Mouse (Mus musculus) megakaryocyte, embryonic 14.5 days (primary cell): ENCODE measurements at regions not wholly inside any gene's neighbourhood (a gene's known extent, or its start where the extent isn't known, plus 50 kb on each side); places are given as distances from the start of the nearest gene placed in this dataset.

Experiments
- H3K27me3 ChIP-seq: replicated peaks from 2 replicates; pipeline ENCODE3; 2012; ENCODE audit warnings: inconsistent platforms
- H3K36me3 ChIP-seq: replicated peaks from 2 replicates; pipeline ENCODE3; 2012; ENCODE audit warnings: low read length, inconsistent platforms, mixed read lengths
- H3K4me1 ChIP-seq: 2 replicates; pipeline ENCODE4 v1.6.1; 2012; ENCODE audit warnings: inconsistent platforms
- H3K4me3 ChIP-seq: replicated peaks from 2 replicates; pipeline ENCODE3; 2012; ENCODE audit warnings: moderate library complexity, mild to moderate bottlenecking, inconsistent platforms
- H3K9me3 ChIP-seq: 2 replicates; pipeline ENCODE4 v1.6.1; 2012; ENCODE audit warnings: inconsistent platforms
- FLI1 ChIP-seq: IDR thresholded peaks from 2 replicates; pipeline ENCODE4 v1.6.1; 2012; ENCODE audit warnings: low read length, inconsistent platforms, mixed read lengths
- GATA1 ChIP-seq: IDR thresholded peaks from 3 replicates; pipeline ENCODE4 v1.6.1; 2012; ENCODE audit warnings: mixed read lengths, low read length, inconsistent platforms, borderline replicate concordance

GRCm38 (mm10) chr17:85797755-85798154, 109.7 kb upstream of the Six2 start:
- TF ChIP-seq FLI1 (no peak), GATA1 (no peak)
- Histone ChIP-seq H3K27me3 (peaks cover 56% of the 10 kb centered on the region), H3K4me3 (no peak overlapping the region)

DNA sequence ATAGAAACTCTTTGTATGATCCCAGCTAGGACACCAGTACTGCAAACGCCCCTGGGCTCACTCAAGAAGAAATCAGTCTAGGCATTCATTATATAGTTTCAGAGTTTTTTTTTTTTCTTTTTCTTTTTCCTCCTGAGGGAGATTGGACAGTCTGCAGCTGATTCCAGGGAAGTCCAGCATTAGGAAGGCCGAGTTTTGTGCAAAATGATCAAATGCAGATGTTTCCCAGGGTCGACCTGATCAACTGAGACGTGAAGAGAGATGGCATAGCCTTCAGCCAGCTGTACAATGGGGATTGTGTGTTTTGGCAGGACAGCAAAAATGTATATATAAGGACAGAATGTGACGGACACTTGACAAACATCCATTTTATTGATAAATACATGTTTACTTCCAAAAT, 107.7 kb upstream of the Six2 start:
- no peak for TF ChIP-seq FLI1
- TF ChIP-seq GATA1, result no peak
- H3K9me3 ChIP-seq, result no peaks in the 10 kb centered on the region
- no peaks in the 10 kb centered on the region for H3K36me3 ChIP-seq
- no peak overlapping the region for H3K4me3 ChIP-seq
- H3K27me3 ChIP-seq, result peaks cover 44% of the 10 kb centered on the region
- H3K4me1 ChIP-seq, result peaks cover 18% of the 10 kb centered on the region

More at GRCm38 (mm10) chr17:85797755-85798154, 109.7 kb upstream of the Six2 start:
- H3K9me3 ChIP-seq, result no peaks in the 10 kb centered on the region
- H3K36me3 ChIP-seq, result no peaks in the 10 kb centered on the region
- H3K4me1 ChIP-seq, result peaks cover 18% of the 10 kb centered on the region

DNA sequence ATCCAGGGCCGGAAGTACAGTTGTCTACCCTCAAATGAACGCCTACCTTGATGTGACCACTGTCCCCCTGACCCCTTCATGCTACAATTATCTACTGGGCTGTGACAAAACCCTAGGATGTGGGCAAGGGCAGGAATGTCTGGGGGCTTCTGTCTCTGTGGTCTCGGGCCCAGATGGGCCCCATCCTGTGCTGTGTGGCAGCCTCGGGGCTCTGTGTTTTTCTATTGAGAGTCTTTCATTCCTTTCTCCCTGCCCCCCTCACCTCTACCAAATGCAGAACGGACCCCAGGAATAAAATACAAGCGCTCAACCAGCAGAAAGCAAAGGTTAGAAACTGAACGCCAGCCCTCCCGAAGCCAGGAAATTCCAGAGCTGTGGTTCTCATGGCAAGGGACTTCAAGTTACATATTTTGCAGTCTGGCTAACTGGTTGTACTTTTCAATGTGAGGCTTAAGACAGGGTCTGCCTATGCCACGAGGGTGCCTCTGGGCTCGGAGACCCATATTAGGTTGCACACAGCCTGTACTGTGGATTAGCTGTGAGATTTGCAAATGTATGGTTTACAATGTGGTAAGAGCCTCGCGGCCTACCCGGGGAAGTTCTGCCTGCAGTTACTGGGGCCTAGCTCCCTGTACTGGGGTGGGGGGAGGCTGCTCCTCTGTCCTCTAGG, 97.7 kb upstream of the Six2 start:
- TF ChIP-seq FLI1 (no peak), GATA1 (no peak)
- H3K9me3 ChIP-seq, result 0 out of 2 replicates have a peak, but pooled peaks cover 4% of the 10 kb centered on the region

GRCm38 (mm10) chr17:85780477-85780876, 92.4 kb upstream of the Six2 start:
- no peak overlapping the region for H3K4me3 ChIP-seq
- peaks cover 3% of the 10 kb centered on the region for H3K27me3 ChIP-seq
- H3K36me3 ChIP-seq, result no peaks in the 10 kb centered on the region
- TF ChIP-seq GATA1, result no peak
- no peak for TF ChIP-seq FLI1
- H3K4me1 ChIP-seq, result no peaks in the 10 kb centered on the region
- H3K9me3 ChIP-seq, result 0 out of 2 replicates have a peak, but pooled peaks cover 4% of the 10 kb centered on the region

More for the DNA sequence above, 97.7 kb upstream of the Six2 start:
- no peaks in the 10 kb centered on the region for H3K27me3 ChIP-seq
- no peaks in the 10 kb centered on the region for H3K36me3 ChIP-seq
- H3K4me1 ChIP-seq, result no peaks in the 10 kb centered on the region
- no peak overlapping the region for H3K4me3 ChIP-seq

DNA sequence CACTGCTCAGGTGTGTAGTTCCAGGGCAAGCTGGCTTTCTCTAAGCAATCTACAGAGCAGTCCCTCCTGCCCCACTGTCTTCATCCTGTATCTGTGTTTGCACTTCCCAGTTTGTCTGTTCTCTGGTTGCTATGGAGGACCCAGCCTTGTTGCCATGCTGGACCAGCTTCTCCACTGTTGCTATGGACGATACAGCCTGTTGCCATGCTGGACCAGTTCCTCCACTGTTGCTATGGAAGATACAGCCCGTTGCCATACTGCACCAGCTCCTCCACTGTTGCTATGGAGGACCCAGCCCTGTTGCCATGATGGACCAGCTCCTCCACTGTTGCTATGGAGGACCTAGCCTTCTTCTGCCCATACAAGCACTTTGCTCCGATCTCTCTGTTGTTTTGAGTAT, 88.8 kb upstream of the Six2 start:
- no peaks in the 10 kb centered on the region for H3K36me3 ChIP-seq
- TF ChIP-seq GATA1 (no peak), FLI1 (no peak)
- no peaks in the 10 kb centered on the region for H3K9me3 ChIP-seq
- H3K4me3 ChIP-seq, result no peak overlapping the region
- peaks cover 3% of the 10 kb centered on the region for H3K27me3 ChIP-seq
- no peaks in the 10 kb centered on the region for H3K4me1 ChIP-seq

DNA sequence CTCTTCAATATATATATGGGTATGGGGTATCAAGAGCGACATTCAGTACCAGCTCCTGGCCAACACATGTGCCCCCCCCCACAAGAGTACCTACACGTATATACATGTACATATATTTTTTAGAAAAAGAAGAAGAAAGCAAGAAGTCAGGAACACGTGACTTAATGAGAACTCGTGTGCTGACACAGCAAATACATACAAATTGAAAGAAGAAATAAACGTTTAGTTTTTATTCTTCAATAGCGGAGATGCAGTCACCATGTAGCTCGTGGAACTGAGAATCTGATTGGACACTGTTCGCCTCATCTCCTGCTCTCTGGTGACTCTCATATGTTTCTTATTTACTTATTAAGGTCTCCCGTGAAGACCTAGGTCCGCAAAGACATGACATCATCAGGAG, 80.3 kb upstream of the Six2 start:
- Histone ChIP-seq H3K4me3 (no peak overlapping the region), H3K9me3 (no peaks in the 10 kb centered on the region; the same call in 1 of the 2 replicates), H3K4me1 (no peaks in the 10 kb centered on the region), H3K27me3 (no peaks in the 10 kb centered on the region), H3K36me3 (no peaks in the 10 kb centered on the region)
- TF ChIP-seq FLI1 (no peak), GATA1 (no peak)

DNA sequence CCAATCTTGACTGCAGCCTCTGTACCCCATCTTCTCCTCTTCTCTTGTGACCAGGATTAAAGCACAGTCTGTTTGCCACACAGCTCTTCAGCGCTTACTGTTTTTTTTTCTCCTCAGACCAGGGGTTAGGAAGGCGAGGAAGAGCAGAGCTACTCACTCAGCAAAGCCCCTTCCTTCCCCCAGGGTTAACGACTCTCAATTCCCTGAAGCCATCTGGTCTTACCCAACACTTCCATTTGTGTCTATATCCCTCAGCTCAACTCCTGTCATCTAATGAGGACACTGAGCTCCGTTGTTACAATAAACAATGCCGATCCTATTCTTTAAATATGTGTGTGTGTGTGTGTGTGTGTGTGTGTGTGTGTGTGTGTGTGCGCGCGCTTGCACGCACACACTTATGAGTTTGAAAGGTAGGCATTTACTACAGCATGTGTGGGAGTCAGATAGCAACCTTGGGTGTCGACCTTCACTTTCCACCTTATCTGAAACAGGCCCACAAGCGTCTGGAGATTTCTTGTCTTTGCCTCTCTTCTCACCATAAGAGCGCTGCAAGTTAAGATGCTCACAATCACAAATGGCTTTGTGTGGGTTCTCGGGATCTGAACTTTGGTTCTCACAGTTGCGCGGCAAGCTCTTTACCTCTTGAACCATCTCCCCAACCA, 79.3 kb upstream of the Six2 start:
- no peaks in the 10 kb centered on the region for H3K4me1 ChIP-seq
- H3K27me3 ChIP-seq, result no peaks in the 10 kb centered on the region
- TF ChIP-seq GATA1, result no peak
- no peak for TF ChIP-seq FLI1
- H3K9me3 ChIP-seq, result peaks cover under 1% of the 10 kb centered on the region; the same call in 1 of the 2 replicates
- H3K4me3 ChIP-seq, result no peak overlapping the region
- no peaks in the 10 kb centered on the region for H3K36me3 ChIP-seq

- H3K36me3 ChIP-seq, result no peaks in the 10 kb centered on the region
- H3K27me3 ChIP-seq, result no peaks in the 10 kb centered on the region
- TF ChIP-seq FLI1 (no peak), GATA1 (no peak)
- no peaks in the 10 kb centered on the region for H3K4me1 ChIP-seq
- no peak overlapping the region for H3K4me3 ChIP-seq
- H3K9me3 ChIP-seq, result peaks cover 6% of the 10 kb centered on the region
Measured at GRCm38 (mm10) chr17:85766556-85766955, 78.5 kb upstream of the Six2 start.

DNA sequence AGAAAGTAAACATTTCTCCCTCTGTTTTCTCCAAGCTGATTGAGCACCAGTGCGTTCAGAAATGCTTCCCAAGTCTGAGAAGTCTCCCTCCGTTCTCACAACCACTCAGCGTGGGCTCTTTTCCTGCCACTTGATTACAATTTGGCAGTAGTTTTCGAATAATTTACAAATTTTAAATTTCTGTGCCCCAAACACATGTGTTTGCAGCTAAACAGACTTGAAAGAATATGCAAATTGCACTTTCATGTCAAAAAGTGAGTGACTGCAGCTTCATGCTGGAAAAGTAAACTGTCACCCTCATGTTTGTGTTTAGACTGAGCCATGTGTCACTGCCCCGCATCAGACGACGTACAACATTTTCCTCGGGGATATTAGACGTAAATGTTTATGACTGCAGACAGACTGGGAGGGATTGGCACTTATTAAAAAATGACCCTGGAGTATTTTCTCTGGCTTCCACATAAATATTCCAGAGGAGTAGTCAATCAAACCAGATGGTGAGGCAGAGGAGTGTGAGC, 70.6 kb upstream of the Six2 start:
- Histone ChIP-seq H3K4me3 (no peak overlapping the region), H3K9me3 (peaks cover 10% of the 10 kb centered on the region), H3K36me3 (no peaks in the 10 kb centered on the region), H3K4me1 (no peaks in the 10 kb centered on the region), H3K27me3 (peaks cover 5% of the 10 kb centered on the region)
- TF ChIP-seq FLI1 (no peak), GATA1 (no peak)

DNA sequence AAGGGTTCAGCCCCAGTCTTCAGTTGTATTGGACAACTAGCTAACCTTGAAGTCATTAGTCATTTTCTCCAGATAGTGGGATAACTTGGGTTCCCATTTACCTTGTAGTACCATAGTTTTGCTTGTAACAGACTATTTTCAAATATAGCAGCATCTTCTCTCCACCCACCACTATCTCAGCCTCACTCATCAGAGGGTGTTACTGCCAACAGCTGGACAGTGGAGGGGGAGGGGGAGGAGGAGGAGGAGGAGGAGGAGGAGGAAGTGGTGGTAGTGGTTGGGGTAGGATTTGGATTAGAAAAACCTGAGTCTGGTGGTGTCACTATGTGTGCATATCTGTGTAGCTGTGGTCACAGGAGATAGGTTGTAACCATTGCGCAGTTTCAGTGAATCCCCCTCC, 69.6 kb upstream of the Six2 start:
- no peak for TF ChIP-seq GATA1
- TF ChIP-seq FLI1, result no peak
- no peaks in the 10 kb centered on the region for H3K36me3 ChIP-seq
- H3K4me3 ChIP-seq, result no peak overlapping the region
- peaks cover 8% of the 10 kb centered on the region for H3K27me3 ChIP-seq
- peaks cover 15% of the 10 kb centered on the region for H3K9me3 ChIP-seq
- H3K4me1 ChIP-seq, result no peaks in the 10 kb centered on the region
